Mouse (Mus musculus) adrenal gland, adult 10 weeks (tissue): ENCODE measurements around the gene Olfr196. TPM values are rescaled to one million over a fixed set of nuclear protein-coding genes. Genes with fewer than 3 reads are reported as not detected.

Source experiments
- polyA plus RNA-seq: library from polyadenylated mRNA; stranded (reverse); fragments of 350-450 nt; fragmentation: Illumina TruSeq; extraction: RNeasy Lipid Tissue Mini Kit (QIAGEN cat#74804); gene quantifications from one replicate; pipeline ENCODE4 v1.2.3, GENCODE M21; 2014; ENCODE audit warnings: low read depth, low replicate concordance

Gene Olfr196
- polyA plus RNA-seq: not detected

GRCm38 (mm10) chr16:59170354-59170753 lies at the start of gene Olfr196:
Gene Olfr196, minus strand, starts transcription at chr16:59170454.

GRCm38 (mm10) chr16:59219667-59220066 lies 49.4 kb upstream of the Olfr196 start, which contains the start of gene Olfr199:
Gene Olfr199, minus strand, starts transcription at chr16:59219767.

GRCm38 (mm10) chr16:59203433-59203832 lies 33.2 kb upstream of the Olfr196 start, which contains the start of gene Olfr198:
Gene Olfr198, minus strand, starts transcription at chr16:59203533.

GRCm38 (mm10) chr16:59146746-59147145 lies 23.5 kb downstream of the Olfr196 start, which contains the start of gene Olfr195:
Gene Olfr195, plus strand, starts transcription at chr16:59147046.

GRCm38 (mm10) chr16:59120969-59121368 lies 49.3 kb downstream of the Olfr196 start, which contains the start of gene Olfr194:
Gene Olfr194, minus strand, starts transcription at chr16:59121069.

Other genes with a start within 250 kb of the Olfr196 start
- not detected for gene Olfr181, start 241.7 kb downstream of the Olfr196 start, polyA plus RNA-seq
- gene Olfr180, start 241.1 kb downstream of the Olfr196 start, polyA plus RNA-seq: not detected
- gene Olfr183, start 175.1 kb downstream of the Olfr196 start, polyA plus RNA-seq: not detected
- gene Olfr186, start 140.2 kb downstream of the Olfr196 start, polyA plus RNA-seq: not detected
- not detected for gene Olfr187, start 130.7 kb downstream of the Olfr196 start, polyA plus RNA-seq
- gene Olfr190, start 92.4 kb downstream of the Olfr196 start, polyA plus RNA-seq: not detected
- not detected for gene Olfr191, start 80.6 kb downstream of the Olfr196 start, polyA plus RNA-seq
- not detected for gene Olfr193, start 58.6 kb downstream of the Olfr196 start, polyA plus RNA-seq
- gene Olfr194, start 49.4 kb downstream of the Olfr196 start, polyA plus RNA-seq: not detected
- not detected for gene Olfr195, start 23.4 kb downstream of the Olfr196 start, polyA plus RNA-seq
- gene Olfr198, start 33.1 kb upstream of the Olfr196 start, polyA plus RNA-seq: not detected
- gene Olfr199, start 49.3 kb upstream of the Olfr196 start, polyA plus RNA-seq: not detected
- gene Olfr201, start 102.2 kb upstream of the Olfr196 start, polyA plus RNA-seq: not detected
- gene Olfr202, start 116.3 kb upstream of the Olfr196 start, polyA plus RNA-seq: not detected
- not detected for gene Olfr203, start 128.4 kb upstream of the Olfr196 start, polyA plus RNA-seq
- gene Olfr204, start 147.8 kb upstream of the Olfr196 start, polyA plus RNA-seq: not detected
- gene Olfr205, start 160.7 kb upstream of the Olfr196 start, polyA plus RNA-seq: not detected
- gene Olfr206, start 178.8 kb upstream of the Olfr196 start, polyA plus RNA-seq: not detected
- gene Olfr209, start 193.5 kb upstream of the Olfr196 start, polyA plus RNA-seq: not detected
- gene Gabrr3, start 236.9 kb upstream of the Olfr196 start, polyA plus RNA-seq: not detected